In genomic region chr2:170258367-170258766, GRCm38 (mm10) we compare ENCODE assay signal across 13 mouse cellular contexts.
DNase-seq lines count a peak whose midpoint lies in the region; ATAC-seq and TF ChIP-seq lines count a peak whose summit lies in the region.
"Had no signal": no experiment of that assay in that cellular context is flagged by ENCODE, and none has a peak within 500 bp of the region (broad histone marks: within the 10 kb centered on the region; RNA-seq: fewer than 3 reads in every experiment).

No protein-coding gene starts in this region.

- no peaks in the 10 kb centered on the region for H3K36me3 ChIP-seq in embryonic facial prominence, embryonic 10.5 days (replicated peaks)
- H3K36me3 ChIP-seq: hindbrain, embryonic 15.5 days; limb, embryonic 10.5 days had no signal

- intact Hi-C loops in gastrocnemius, adult 2 months (cut with DNase I): no loop called here

- no peak overlapping the region for H3K4me3 ChIP-seq in gastrocnemius, adult 2 months
- no peak overlapping the region for H3K4me3 ChIP-seq in embryonic facial prominence, embryonic 10.5 days
- H3K4me3 ChIP-seq: erythroblast, embryonic 14.5 days; hindbrain, embryonic 15.5 days; layer of hippocampus, adult 2 months; limb, embryonic 10.5 days; megakaryocyte, embryonic 14.5 days had no signal

- H3K4me1 ChIP-seq in embryonic facial prominence, embryonic 10.5 days: peaks cover 5% of the 10 kb centered on the region
- H3K4me1 ChIP-seq: hindbrain, embryonic 15.5 days had no signal

- H3K27ac ChIP-seq in gastrocnemius, adult 2 months: no peak overlapping the region
- H3K27ac ChIP-seq in embryonic facial prominence, embryonic 10.5 days (replicated peaks): no peak overlapping the region
- H3K27ac ChIP-seq: hindbrain, embryonic 15.5 days; layer of hippocampus, adult 2 months; limb, embryonic 10.5 days had no signal

- H3K9me3 ChIP-seq in embryonic facial prominence, embryonic 10.5 days: no peaks in the 10 kb centered on the region
- H3K9me3 ChIP-seq: hindbrain, embryonic 15.5 days; limb, embryonic 10.5 days had no signal

- TF ChIP-seq CTCF in gastrocnemius, adult 2 months (IDR thresholded peaks at IDR 0.05): no peak

- H3K27me3 ChIP-seq in embryonic facial prominence, embryonic 10.5 days (replicated peaks; ENCODE audit: low read depth, poor library complexity, severe bottlenecking): no peaks in the 10 kb centered on the region
- H3K27me3 ChIP-seq: hindbrain, embryonic 15.5 days; megakaryocyte, embryonic 14.5 days had no signal

- WGBS in embryonic facial prominence, embryonic 10.5 days: 75% methylated on average over 13 of the region's 13 CpGs

- no peak for ATAC-seq in activated CD4-positive, CD25-positive, alpha-beta regulatory T cell, adult 4 months

- DNase-seq in gastrocnemius, adult 2 months: peak; percentile 34
- no peak for DNase-seq in gastrocnemius, postnatal 4 days (ENCODE audit: low spot score in 2 of 2)
- DNase-seq in 3134 (ENCODE audit: extremely low read depth, insufficient read length, low spot score): peak; percentile 72
- DNase-seq in heart, adult 9 months (ENCODE audit: low spot score in 2 of 2): peak; percentile 43 to 67
- DNase-seq in kidney, postnatal 36 days: peak; percentile 64 to 73
- DNase-seq in embryonic facial prominence, embryonic 10.5 days (ENCODE audit: low spot score): no peak
- no peak for DNase-seq in ovary, adult 18-20 months (ENCODE audit: low spot score)

Comparison
In these comparisons a context has a peak if more than half of its experiments do, and no peak if none do; other contexts are left out.
1. DNase-seq: peak in gastrocnemius, adult 2 months (single experiment), 3134 (single experiment), heart, adult 9 months (2 of 2) and kidney, postnatal 36 days (2 of 2); none in gastrocnemius, postnatal 4 days (0 of 2), embryonic facial prominence, embryonic 10.5 days (single experiment) and ovary, adult 18-20 months (single experiment).